Mouse (Mus musculus): ENCODE measurements around the gene Gm21680. TPM values are rescaled to one million over a fixed set of nuclear protein-coding genes. Genes with fewer than 3 reads are reported as not detected.

Gene Gm21680
- total and polyA plus RNA-seq, 3 experiments: not detected

Other genes starting within 250 kb of the Gm21680 start
- 10 to 100 TPM; 33.7 to 46.8 TPM for gene Actr3b, start 212.7 kb downstream of the Gm21680 start, total RNA-seq (2021)
- gene Actr3b, start 212.7 kb downstream of the Gm21680 start, polyA plus RNA-seq (2012; rRNA removed): 28.3 and 28.5 TPM in 2 replicates
- gene Gm21663, start 30.3 kb downstream of the Gm21680 start, total RNA-seq (2021): not detected
- not detected in 2 replicates for gene Gm21663, start 30.3 kb downstream of the Gm21680 start, polyA plus RNA-seq (2012; rRNA removed)
- gene Gm21671, start 18.2 kb downstream of the Gm21680 start, total RNA-seq (2021): not detected
- not detected in 2 replicates for gene Gm21671, start 18.2 kb downstream of the Gm21680 start, polyA plus RNA-seq (2012; rRNA removed)
- not detected for gene Gm21698, start 16.0 kb upstream of the Gm21680 start, total RNA-seq (2021)
- gene Gm21698, start 16.0 kb upstream of the Gm21680 start, polyA plus RNA-seq (2012; rRNA removed): not detected in 2 replicates
- not detected for gene Gm1979, start 32.1 kb upstream of the Gm21680 start, total RNA-seq (2021)
- not detected in 2 replicates for gene Gm1979, start 32.1 kb upstream of the Gm21680 start, polyA plus RNA-seq (2012; rRNA removed)
- not detected for gene Gm5862, start 50.3 kb upstream of the Gm21680 start, total RNA-seq (2021)
- not detected in 2 replicates for gene Gm5862, start 50.3 kb upstream of the Gm21680 start, polyA plus RNA-seq (2012; rRNA removed)
- gene Speer4a, start 66.9 kb upstream of the Gm21680 start, total RNA-seq (2021): not detected
- not detected in 2 replicates for gene Speer4a, start 66.9 kb upstream of the Gm21680 start, polyA plus RNA-seq (2012; rRNA removed)
- not detected for gene Gm7347, start 85.9 kb upstream of the Gm21680 start, total RNA-seq (2021)
- 0.06 TPM in 1 of 2 replicates, not detected in the other for gene Gm7347, start 85.9 kb upstream of the Gm21680 start, polyA plus RNA-seq (2012; rRNA removed)
- not detected for gene Gm10471, start 116.6 kb upstream of the Gm21680 start, total RNA-seq (2021)
- gene Gm10471, start 116.6 kb upstream of the Gm21680 start, polyA plus RNA-seq (2012; rRNA removed): not detected in 2 replicates
- gene 5031410I06Rik, start 132.7 kb upstream of the Gm21680 start, total RNA-seq (2021): not detected
- not detected in 2 replicates for gene 5031410I06Rik, start 132.7 kb upstream of the Gm21680 start, polyA plus RNA-seq (2012; rRNA removed)
- gene Gm10220, start 148.8 kb upstream of the Gm21680 start, total RNA-seq (2021): not detected
- not detected in 2 replicates for gene Gm10220, start 148.8 kb upstream of the Gm21680 start, polyA plus RNA-seq (2012; rRNA removed)

Data from heart, adult 2 months (tissue).